Comparison of ENCODE assay signal across 25 mouse cellular contexts in the genomic region with DNA sequence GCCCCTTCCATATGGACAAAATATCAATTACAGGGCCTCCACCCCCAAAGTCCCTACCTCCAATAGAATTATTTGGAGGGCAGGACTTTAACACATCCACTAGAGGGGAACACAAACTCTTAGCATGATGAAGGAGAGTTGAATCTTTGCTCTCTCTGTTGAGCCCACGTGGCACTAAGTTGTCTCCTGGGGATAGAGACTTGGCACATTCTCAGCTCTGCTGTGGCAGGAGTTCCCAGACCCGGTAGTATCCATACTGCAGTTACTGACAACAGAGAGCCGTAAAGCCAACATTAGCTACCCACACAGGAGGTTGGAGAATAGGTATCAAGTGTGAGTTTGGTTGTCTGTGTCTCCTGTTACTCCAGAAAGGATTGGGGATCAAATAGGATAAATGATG.
DNase-seq lines count a peak whose midpoint lies in the region; ATAC-seq and TF ChIP-seq lines count a peak whose summit lies in the region.
"Had no signal": no experiment of that assay in that cellular context is flagged by ENCODE, and none has a peak within 500 bp of the region (broad histone marks: within the 10 kb centered on the region; RNA-seq: fewer than 3 reads in every experiment).

No protein-coding gene starts in this region.

- H3K27me3 ChIP-seq in hindbrain, postnatal 0 days (ENCODE audit: insufficient read depth, low read length) = no peaks in the 10 kb centered on the region
- no peaks in the 10 kb centered on the region for H3K27me3 ChIP-seq in hindbrain, embryonic 13.5 days
- H3K27me3 ChIP-seq in midbrain, postnatal 0 days (ENCODE audit: insufficient read depth, low read length) = no peaks in the 10 kb centered on the region
- no peaks in the 10 kb centered on the region for H3K27me3 ChIP-seq in midbrain, embryonic 15.5 days (replicated peaks)
- H3K27me3 ChIP-seq: embryonic facial prominence, embryonic 13.5 days; forebrain, embryonic 12.5 days; forebrain, embryonic 15.5 days; heart, embryonic 12.5 days; hindbrain, embryonic 15.5 days; intestine, embryonic 15.5 days had no signal

- no peaks in the 10 kb centered on the region for H3K36me3 ChIP-seq in hindbrain, postnatal 0 days (ENCODE audit: insufficient read depth, low read length)
- no peaks in the 10 kb centered on the region for H3K36me3 ChIP-seq in hindbrain, embryonic 13.5 days
- no peaks in the 10 kb centered on the region for H3K36me3 ChIP-seq in midbrain, postnatal 0 days (ENCODE audit: insufficient read depth, low read length)
- no peaks in the 10 kb centered on the region for H3K36me3 ChIP-seq in midbrain, embryonic 15.5 days (replicated peaks)
- H3K36me3 ChIP-seq: embryonic facial prominence, embryonic 10.5 days; embryonic facial prominence, embryonic 13.5 days; forebrain, embryonic 12.5 days; forebrain, embryonic 15.5 days; heart, embryonic 12.5 days; hindbrain, embryonic 15.5 days; intestine, embryonic 15.5 days had no signal

- no peaks in the 10 kb centered on the region for H3K9me3 ChIP-seq in hindbrain, postnatal 0 days (ENCODE audit: low read length)
- no peaks in the 10 kb centered on the region; the same call in 1 of the 2 replicates for H3K9me3 ChIP-seq in hindbrain, embryonic 13.5 days
- H3K9me3 ChIP-seq in midbrain, postnatal 0 days (ENCODE audit: low read length) = no peaks in the 10 kb centered on the region
- no peaks in the 10 kb centered on the region for H3K9me3 ChIP-seq in midbrain, embryonic 15.5 days
- H3K9me3 ChIP-seq: embryonic facial prominence, embryonic 10.5 days; embryonic facial prominence, embryonic 13.5 days; forebrain, embryonic 12.5 days; forebrain, embryonic 15.5 days; heart, embryonic 12.5 days; hindbrain, embryonic 15.5 days; intestine, embryonic 15.5 days had no signal

- DNase-seq in cerebellum, postnatal 10 days = peak; percentile 51 to 55
- no peak for DNase-seq in cerebellum, postnatal 25 days
- peak; percentile 46 for DNase-seq in hindbrain, postnatal 0 days (ENCODE audit: low spot score)
- DNase-seq in midbrain, postnatal 0 days (ENCODE audit: low spot score) = peak; percentile 52
- DNase-seq: adrenal gland, postnatal 10 days; adrenal gland, postnatal 36 days; cerebellum, adult 18-20 months; cerebellum, adult 9-10 months; cerebellum, postnatal 36 days; embryo, embryonic 11 days; gastrocnemius, postnatal 25 days; heart, adult 2 months; heart, postnatal 14 days; heart, postnatal 4 days had no signal

- no peak for TF ChIP-seq CTCF in hindbrain, postnatal 0 days (IDR thresholded peaks at IDR 0.05; ENCODE audit: low read depth)
- TF ChIP-seq CTCF in midbrain, postnatal 0 days (IDR thresholded peaks at IDR 0.05) = no peak

- WGBS in hindbrain, postnatal 0 days = 35% methylated on average over 3 of the region's 3 CpGs
- 66% methylated on average over 3 of the region's 3 CpGs for WGBS in hindbrain, embryonic 13.5 days
- 67% methylated on average over 3 of the region's 3 CpGs for WGBS in midbrain, postnatal 0 days
- 74% methylated on average over 3 of the region's 3 CpGs for WGBS in midbrain, embryonic 15.5 days

- no peak overlapping the region for H3K4me2 ChIP-seq in hindbrain, postnatal 0 days (ENCODE audit: low read depth, low read length)
- no peak overlapping the region for H3K4me2 ChIP-seq in hindbrain, embryonic 13.5 days
- H3K4me2 ChIP-seq in midbrain, postnatal 0 days (ENCODE audit: low read depth, low read length, poor library complexity, severe bottlenecking) = no peak overlapping the region
- no peak overlapping the region for H3K4me2 ChIP-seq in midbrain, embryonic 15.5 days
- H3K4me2 ChIP-seq: embryonic facial prominence, embryonic 13.5 days; forebrain, embryonic 12.5 days; forebrain, embryonic 15.5 days; heart, embryonic 12.5 days; hindbrain, embryonic 15.5 days; intestine, embryonic 15.5 days had no signal

- ATAC-seq in hindbrain, postnatal 0 days = no peak
- no peak for ATAC-seq in hindbrain, embryonic 13.5 days (ENCODE audit: low FRiP score)
- ATAC-seq in midbrain, postnatal 0 days (ENCODE audit: low FRiP score) = no peak
- no peak for ATAC-seq in midbrain, embryonic 15.5 days (replicated peaks)
- ATAC-seq: intestine, embryonic 15.5 days; Patski had no signal

- no peak overlapping the region for H3K4me3 ChIP-seq in hindbrain, postnatal 0 days (ENCODE audit: low read length)
- H3K4me3 ChIP-seq in hindbrain, embryonic 13.5 days = no peak overlapping the region
- H3K4me3 ChIP-seq in midbrain, postnatal 0 days (ENCODE audit: low read depth, low read length) = no peak overlapping the region
- no peak overlapping the region for H3K4me3 ChIP-seq in midbrain, embryonic 15.5 days
- H3K4me3 ChIP-seq: embryonic facial prominence, embryonic 10.5 days; embryonic facial prominence, embryonic 13.5 days; erythroblast, embryonic 14.5 days; forebrain, embryonic 12.5 days; forebrain, embryonic 15.5 days; heart, adult 2 months; heart, embryonic 12.5 days; hindbrain, embryonic 15.5 days; intestine, embryonic 15.5 days had no signal

- no peak overlapping the region for H3K9ac ChIP-seq in hindbrain, postnatal 0 days (replicated peaks; ENCODE audit: low read length)
- no peak overlapping the region for H3K9ac ChIP-seq in hindbrain, embryonic 13.5 days
- H3K9ac ChIP-seq in midbrain, postnatal 0 days (replicated peaks; ENCODE audit: low read length, poor library complexity, severe bottlenecking) = no peak overlapping the region
- H3K9ac ChIP-seq in midbrain, embryonic 15.5 days = no peak overlapping the region
- H3K9ac ChIP-seq: embryonic facial prominence, embryonic 13.5 days; forebrain, embryonic 12.5 days; forebrain, embryonic 15.5 days; heart, embryonic 12.5 days; hindbrain, embryonic 15.5 days; intestine, embryonic 15.5 days had no signal

- no peak overlapping the region for H3K27ac ChIP-seq in hindbrain, postnatal 0 days
- H3K27ac ChIP-seq in hindbrain, embryonic 13.5 days = no peak overlapping the region
- H3K27ac ChIP-seq in midbrain, postnatal 0 days (ENCODE audit: low read depth, low read length) = no peak overlapping the region
- H3K27ac ChIP-seq in midbrain, embryonic 15.5 days = no peak overlapping the region
- H3K27ac ChIP-seq: embryonic facial prominence, embryonic 10.5 days; embryonic facial prominence, embryonic 13.5 days; forebrain, embryonic 12.5 days; forebrain, embryonic 15.5 days; heart, adult 2 months; hindbrain, embryonic 15.5 days; intestine, embryonic 15.5 days had no signal

- no peaks in the 10 kb centered on the region for H3K4me1 ChIP-seq in hindbrain, postnatal 0 days (ENCODE audit: insufficient read depth, low read length)
- H3K4me1 ChIP-seq in hindbrain, embryonic 13.5 days (replicated peaks) = 0 out of 2 replicates have a peak, but pooled peaks cover 3% of the 10 kb centered on the region
- H3K4me1 ChIP-seq in midbrain, postnatal 0 days (ENCODE audit: insufficient read depth, low read length) = no peaks in the 10 kb centered on the region
- H3K4me1 ChIP-seq in midbrain, embryonic 15.5 days = no peaks in the 10 kb centered on the region
- H3K4me1 ChIP-seq: embryonic facial prominence, embryonic 13.5 days; forebrain, embryonic 12.5 days; heart, embryonic 12.5 days; hindbrain, embryonic 15.5 days; intestine, embryonic 15.5 days had no signal

Comparison
In these comparisons a context has a peak if more than half of its experiments do, and no peak if none do; other contexts are left out.
1. DNase-seq: peak in cerebellum, postnatal 10 days (2 of 2), hindbrain, postnatal 0 days (single experiment) and midbrain, postnatal 0 days (single experiment); none in cerebellum, postnatal 25 days (0 of 2).